Mouse (Mus musculus) liver, embryonic 16.5 days (tissue): ENCODE measurements around the gene Smarcc1. TPM values are rescaled to one million over a fixed set of nuclear protein-coding genes. Genes with fewer than 3 reads are reported as not detected.
"Not testable (repeated sequence)": the region's sequence is repeated elsewhere in the genome, so short reads cannot be mapped to it uniquely, and the experiment has no call there.

Source experiments
- ATAC-seq: fragments of 200-750 bp; cut with Nextera tagmentation; 2 replicates; pipeline ENCODE4 v1.8.0; 2017; ENCODE audit warnings: low read depth, mild to moderate bottlenecking, moderate number of reproducible peaks, moderate library complexity
- H3K27ac ChIP-seq: fragments of 300-500 bp; sonication (generic); 2 replicates; pipeline ENCODE4 v1.5.1; 2014; ENCODE audit warnings: mild to moderate bottlenecking, low read length
- H3K27me3 ChIP-seq: fragments of 300-500 bp; sonication (generic); 2 replicates; pipeline ENCODE4 v1.6.1; 2014; ENCODE audit warnings: low read depth, low read length, mixed read lengths; ENCODE audit not compliant: control insufficient read depth, insufficient read depth
- H3K36me3 ChIP-seq: fragments of 300-500 bp; sonication (generic); 2 replicates; pipeline ENCODE4 v1.6.1; 2014; ENCODE audit warnings: mild to moderate bottlenecking; ENCODE audit not compliant: control insufficient read depth, insufficient read depth
- H3K4me1 ChIP-seq: fragments of 300-500 bp; sonication (generic); 2 replicates; pipeline ENCODE4 v1.6.1; 2014; ENCODE audit warnings: low read depth, low read length, mixed read lengths; ENCODE audit not compliant: control insufficient read depth
- H3K4me2 ChIP-seq: fragments of 300-500 bp; sonication (generic); 2 replicates; pipeline ENCODE4 v1.6.1; 2014; ENCODE audit warnings: low read depth, low read length, mixed read lengths
- H3K4me3 ChIP-seq: fragments of 300-500 bp; sonication (generic); 2 replicates; pipeline ENCODE4 v1.5.1; 2014; ENCODE audit warnings: low read depth, mild to moderate bottlenecking, low read length
- H3K9ac ChIP-seq: fragments of 300-500 bp; sonication (generic); 2 replicates; pipeline ENCODE4 v1.6.1; 2014; ENCODE audit warnings: low read depth, low read length
- H3K9me3 ChIP-seq: fragments of 300-500 bp; sonication (generic); replicated peaks from 2 replicates; pipeline ENCODE4 v1.6.1; 2016; ENCODE audit warnings: low read length; ENCODE audit not compliant: control insufficient read depth
- WGBS: fragments of 180-500 bp; shearing (Covaris S2); extraction: QIAGEN DNeasy Blood & Tissue Kit; methylation state at CpG from one replicate; pipeline ENCODE4 v1.1.7; 2014; ENCODE audit not compliant: insufficient replicate concordance; 5-methylcytosine and 5-hydroxymethylcytosine counted together
- polyA plus RNA-seq: library from polyadenylated mRNA; unstranded; fragments of >200 nt; fragmentation: Nextera tagmentation; extraction: Ambion mirVana; gene quantifications from 2 replicates; pipeline ENCODE4 v1.2.1, GENCODE M21; 2015

Gene Smarcc1
- 24.1 and 25.7 TPM in 2 replicates for polyA plus RNA-seq

DNA sequence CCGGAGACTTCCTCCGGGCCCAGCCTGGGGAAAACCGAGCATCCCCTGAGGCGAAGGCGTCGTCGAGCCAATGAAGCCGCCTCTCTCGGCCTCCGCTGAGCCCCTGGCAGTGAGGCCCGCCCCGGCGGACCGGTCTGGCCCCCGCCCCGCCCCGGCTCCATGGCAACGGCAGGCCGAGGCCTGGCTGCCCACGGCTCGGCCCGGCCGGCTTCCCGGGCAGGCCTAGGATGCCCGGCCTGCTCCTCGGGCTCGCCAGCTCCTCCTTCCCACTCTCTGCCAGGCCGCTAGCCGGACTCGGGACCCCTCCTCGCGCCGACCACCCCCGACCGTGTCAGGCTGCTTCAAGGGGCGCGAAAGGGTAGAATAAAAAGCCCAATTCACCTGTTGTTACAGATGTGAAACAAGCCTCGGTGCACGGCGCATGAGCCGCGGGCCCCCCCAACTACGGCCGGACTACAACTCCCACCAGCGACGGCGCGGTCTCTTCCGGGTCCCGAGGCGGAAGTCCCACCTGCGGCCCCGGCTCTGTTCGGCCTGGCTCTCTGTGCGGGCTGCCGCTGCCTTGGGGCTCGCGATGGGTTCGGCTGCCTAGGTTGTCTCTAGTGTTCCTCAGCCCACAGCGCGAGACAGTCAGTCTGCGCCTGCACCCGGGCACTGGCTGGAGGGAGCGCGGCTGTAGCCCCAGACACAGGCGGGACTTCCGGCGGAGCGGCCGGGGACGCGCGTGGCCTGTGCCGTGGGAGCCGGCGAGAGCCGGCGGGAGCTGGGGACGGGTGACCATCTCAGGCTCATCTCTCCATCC, at the start of gene Smarcc1:
Gene Smarcc1, plus strand, starts transcription at position 732 of the 802 bp plus-strand sequence.
- Histone ChIP-seq H3K9ac (peak within 1 kb of the TSS; percentile 95), H3K4me3 (peak within 1 kb of the TSS; percentile 97), H3K27me3 (no peaks in the 10 kb centered on the region), H3K9me3 (no peaks in the 10 kb centered on the region), H3K4me1 (peaks cover 18% of the 10 kb centered on the region), H3K36me3 (peaks cover 6% of the 10 kb centered on the region), H3K4me2 (peak within 1 kb of the TSS; percentile 96), H3K27ac (peak within 1 kb of the TSS; percentile 95)
- peak; percentile 94 for ATAC-seq
- under 1% methylated on average over 78 of the region's 79 CpGs for WGBS

DNA sequence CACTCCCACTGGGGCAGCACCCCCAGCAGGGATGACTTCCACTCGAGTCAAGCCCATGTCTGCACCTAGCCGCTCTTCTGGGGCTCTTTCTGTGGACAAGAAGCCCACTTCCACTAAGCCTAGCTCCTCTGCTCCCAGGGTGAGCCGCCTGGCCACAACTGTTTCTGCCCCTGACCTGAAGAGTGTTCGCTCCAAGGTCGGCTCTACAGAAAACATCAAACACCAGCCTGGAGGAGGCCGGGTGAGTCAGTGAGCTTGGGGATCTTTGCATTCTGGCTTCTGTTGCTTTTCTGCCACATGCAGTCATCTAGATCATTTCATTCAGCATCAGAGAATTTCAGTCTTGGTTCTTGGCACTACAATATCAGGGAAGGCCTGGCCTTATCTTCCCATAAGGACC, 48.8 kb upstream of the Smarcc1 start:
- 67% methylated on average over 6 of the region's 6 CpGs for WGBS
- no peaks in the 10 kb centered on the region for H3K9me3 ChIP-seq

GRCm38 (mm10) chr9:110070358-110070757, 47.1 kb upstream of the Smarcc1 start:
- Histone ChIP-seq H3K9ac (no peak overlapping the region), H3K4me3 (no peak overlapping the region), H3K4me2 (no peak overlapping the region), H3K36me3 (no peaks in the 10 kb centered on the region), H3K4me1 (no peaks in the 10 kb centered on the region), H3K9me3 (no peaks in the 10 kb centered on the region), H3K27me3 (no peaks in the 10 kb centered on the region), H3K27ac (no peak overlapping the region)
- ATAC-seq: no peak
- 75% methylated on average over 9 of the region's 9 CpGs for WGBS

More for the DNA sequence above, 48.8 kb upstream of the Smarcc1 start:
- no peak overlapping the region for H3K4me2 ChIP-seq
- no peak overlapping the region for H3K27ac ChIP-seq
- ATAC-seq: no peak
- H3K27me3 ChIP-seq: no peaks in the 10 kb centered on the region
- no peaks in the 10 kb centered on the region for H3K36me3 ChIP-seq
- H3K4me3 ChIP-seq: no peak overlapping the region
- no peak overlapping the region for H3K9ac ChIP-seq
- H3K4me1 ChIP-seq: no peaks in the 10 kb centered on the region

DNA sequence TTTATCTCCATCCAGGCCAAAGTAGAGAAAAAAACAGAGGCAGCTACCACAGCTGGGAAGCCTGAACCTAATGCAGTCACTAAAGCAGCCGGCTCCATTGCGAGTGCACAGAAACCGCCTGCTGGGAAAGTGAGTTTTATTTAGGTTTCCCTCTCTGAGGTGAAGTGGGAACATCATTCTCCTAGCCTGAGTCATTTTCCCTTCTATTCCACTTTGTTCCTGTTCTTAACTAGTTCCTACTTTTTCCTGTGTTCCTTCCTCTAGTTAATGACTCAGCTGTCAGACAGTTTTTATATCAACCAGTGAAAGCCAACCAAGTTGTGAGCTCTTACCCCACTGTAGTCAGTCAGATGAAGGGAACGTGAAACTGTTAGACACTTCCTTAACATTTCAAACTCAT, 46.5 kb upstream of the Smarcc1 start:
- Histone ChIP-seq H3K4me3 (no peak overlapping the region), H3K36me3 (no peaks in the 10 kb centered on the region), H3K9ac (no peak overlapping the region), H3K27ac (no peak overlapping the region), H3K4me1 (no peaks in the 10 kb centered on the region), H3K9me3 (no peaks in the 10 kb centered on the region), H3K4me2 (no peak overlapping the region), H3K27me3 (no peaks in the 10 kb centered on the region)
- no peak for ATAC-seq
- WGBS: 61% methylated on average over 4 of the region's 4 CpGs

DNA sequence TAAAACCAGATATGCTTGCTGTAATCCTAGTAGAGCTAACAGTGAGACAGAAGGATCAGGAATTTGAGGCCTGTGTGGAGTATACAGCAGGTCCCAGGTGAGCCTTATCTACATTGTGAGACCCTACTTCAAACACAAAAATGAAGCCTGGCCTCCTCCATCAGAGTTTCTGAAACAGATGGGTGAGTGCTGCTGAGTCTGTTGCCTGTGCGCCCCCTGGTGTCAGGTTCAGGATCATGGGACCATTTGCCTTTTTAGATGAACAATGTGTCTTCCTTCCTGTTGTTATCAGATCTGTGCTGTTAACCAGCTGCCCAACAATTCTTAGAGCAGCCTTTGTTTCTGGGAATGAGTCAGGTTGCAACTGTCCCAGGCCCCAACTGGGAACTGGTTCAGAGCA, 45.7 kb upstream of the Smarcc1 start:
- H3K4me3 ChIP-seq: no peak overlapping the region
- no peak overlapping the region for H3K27ac ChIP-seq
- WGBS: 6% methylated on average over 1 of the region's 1 CpGs
- no peaks in the 10 kb centered on the region for H3K4me1 ChIP-seq
- no peak overlapping the region for H3K9ac ChIP-seq
- H3K27me3 ChIP-seq: no peaks in the 10 kb centered on the region
- no peak overlapping the region for H3K4me2 ChIP-seq
- no peaks in the 10 kb centered on the region for H3K36me3 ChIP-seq
- H3K9me3 ChIP-seq: no peaks in the 10 kb centered on the region
- no peak for ATAC-seq

DNA sequence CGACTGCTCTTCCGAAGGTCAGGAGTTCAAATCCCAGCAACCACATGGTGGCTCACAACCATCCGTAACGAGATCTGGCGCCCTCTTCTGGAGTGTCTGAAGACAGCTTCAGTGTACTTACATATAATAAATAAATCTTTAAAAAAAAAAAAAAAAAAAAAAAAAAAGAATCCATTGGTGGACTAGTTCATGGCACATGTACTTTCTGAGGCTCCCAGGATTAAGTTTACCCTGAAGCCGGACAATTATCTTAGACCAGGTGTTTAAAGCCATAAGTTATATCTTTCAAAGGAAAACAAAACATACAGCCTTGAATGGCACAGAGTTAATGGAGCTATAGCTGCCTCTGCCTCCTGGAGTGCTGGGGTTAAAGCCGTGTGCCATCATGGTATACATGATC, 41.0 kb upstream of the Smarcc1 start:
- not testable (repeated sequence) for H3K4me1 ChIP-seq, H3K27ac ChIP-seq, H3K9me3 ChIP-seq, H3K4me3 ChIP-seq, ATAC-seq, H3K36me3 ChIP-seq, H3K27me3 ChIP-seq, H3K4me2 ChIP-seq, H3K9ac ChIP-seq
- WGBS: 56% methylated on average over 4 of the region's 7 CpGs

DNA sequence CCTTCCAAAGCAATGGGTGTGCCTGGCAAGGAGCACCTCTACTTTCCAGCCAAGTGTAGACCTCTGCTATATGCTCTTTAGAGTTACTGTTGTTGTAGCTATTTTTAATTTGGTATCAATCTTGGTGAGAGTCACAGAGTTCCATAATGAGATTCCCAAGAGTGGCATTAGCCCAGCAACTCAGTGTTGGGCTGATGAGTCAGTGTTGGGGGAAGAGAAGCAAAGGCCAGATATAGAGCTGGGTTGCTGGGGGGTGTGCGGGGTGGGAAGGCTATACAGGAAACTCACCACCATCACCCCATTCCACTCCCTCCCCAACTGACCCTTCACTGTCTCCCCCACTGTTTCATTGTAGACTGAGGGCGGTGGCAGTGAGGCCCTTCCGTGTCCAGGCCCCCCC, 36.4 kb upstream of the Smarcc1 start:
- H3K9me3 ChIP-seq: no peaks in the 10 kb centered on the region
- H3K4me3 ChIP-seq: no peak overlapping the region
- ATAC-seq: no peak
- H3K4me2 ChIP-seq: no peak overlapping the region
- WGBS: 65% methylated on average over 3 of the region's 3 CpGs
- no peak overlapping the region for H3K9ac ChIP-seq
- no peak overlapping the region for H3K27ac ChIP-seq
- H3K36me3 ChIP-seq: peaks cover 19% of the 10 kb centered on the region
- no peaks in the 10 kb centered on the region for H3K27me3 ChIP-seq
- H3K4me1 ChIP-seq: no peaks in the 10 kb centered on the region

DNA sequence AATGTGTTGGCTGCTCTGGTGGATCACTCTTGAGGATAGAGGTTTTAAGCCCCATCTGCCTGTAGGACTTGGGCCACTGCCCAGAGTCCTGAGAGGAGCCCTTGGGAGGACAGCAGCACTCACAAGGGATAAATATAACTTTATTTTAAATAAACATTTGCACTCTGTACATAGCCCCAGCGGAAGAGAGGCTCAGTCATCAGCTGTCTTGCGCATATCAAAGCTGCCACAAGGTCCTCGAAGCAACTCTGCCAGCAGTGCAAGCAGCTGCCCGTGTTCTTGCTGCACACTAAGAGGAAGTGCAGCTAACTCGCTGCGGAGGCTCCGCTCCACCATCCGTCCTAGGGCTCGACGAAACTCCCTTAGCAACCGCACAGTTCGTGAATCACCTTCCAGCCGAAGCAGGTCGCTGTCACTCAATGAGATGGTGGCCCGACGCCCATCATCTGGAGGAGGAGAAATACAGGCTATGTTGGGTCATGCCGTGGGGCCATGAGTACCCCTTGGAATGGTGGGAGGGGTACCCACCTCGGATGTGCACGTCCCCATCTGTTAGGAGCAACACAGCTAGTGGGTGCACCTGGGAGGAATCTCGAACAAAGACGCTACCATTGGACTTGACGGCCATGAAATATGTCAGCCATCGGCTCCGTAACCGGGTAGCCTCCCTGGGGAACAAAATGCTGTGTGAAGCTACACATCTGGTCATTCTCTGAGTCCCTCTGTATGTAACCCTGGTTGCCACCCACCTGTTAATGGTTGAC, 33.1 kb upstream of the Smarcc1 start:
- Histone ChIP-seq H3K4me2 (no peak overlapping the region), H3K36me3 (peaks cover 36% of the 10 kb centered on the region), H3K27me3 (no peaks in the 10 kb centered on the region), H3K27ac (no peak overlapping the region), H3K4me3 (no peak overlapping the region), H3K9ac (no peak overlapping the region), H3K4me1 (no peaks in the 10 kb centered on the region), H3K9me3 (no peaks in the 10 kb centered on the region)
- 83% methylated on average over 25 of the region's 25 CpGs for WGBS
- no peak for ATAC-seq

GRCm38 (mm10) chr9:110085693-110086092, 31.8 kb upstream of the Smarcc1 start:
- H3K36me3 ChIP-seq: peaks cover 44% of the 10 kb centered on the region
- no peaks in the 10 kb centered on the region for H3K27me3 ChIP-seq
- no peaks in the 10 kb centered on the region for H3K9me3 ChIP-seq
- H3K4me3 ChIP-seq: no peak overlapping the region
- no peak overlapping the region for H3K27ac ChIP-seq
- H3K4me2 ChIP-seq: no peak overlapping the region
- no peaks in the 10 kb centered on the region for H3K4me1 ChIP-seq
- no peak overlapping the region for H3K9ac ChIP-seq
- 86% methylated on average over 8 of the region's 8 CpGs for WGBS
- ATAC-seq: no peak
